Mouse (Mus musculus): Measurements from ENCODE around the gene Tyw5. TPM values are rescaled to one million over a fixed set of nuclear protein-coding genes. Genes with fewer than 3 reads are reported as not detected.

Gene Tyw5
- 11.0 TPM for polyA plus RNA-seq (2014; fragmentation: Illumina TruSeq; extraction: RNeasy Lipid Tissue Mini Kit (QIAGEN cat#74804); ENCODE audit: low read depth, low replicate concordance)

GRCm38 (mm10) chr1:57406187-57407151 is at the start of gene Tyw5, which contains the start of gene Maip1:
Gene Tyw5, minus strand, starts transcription at chr1:57407101.
Gene Maip1, plus strand, starts transcription at chr1:57406328.

DNA sequence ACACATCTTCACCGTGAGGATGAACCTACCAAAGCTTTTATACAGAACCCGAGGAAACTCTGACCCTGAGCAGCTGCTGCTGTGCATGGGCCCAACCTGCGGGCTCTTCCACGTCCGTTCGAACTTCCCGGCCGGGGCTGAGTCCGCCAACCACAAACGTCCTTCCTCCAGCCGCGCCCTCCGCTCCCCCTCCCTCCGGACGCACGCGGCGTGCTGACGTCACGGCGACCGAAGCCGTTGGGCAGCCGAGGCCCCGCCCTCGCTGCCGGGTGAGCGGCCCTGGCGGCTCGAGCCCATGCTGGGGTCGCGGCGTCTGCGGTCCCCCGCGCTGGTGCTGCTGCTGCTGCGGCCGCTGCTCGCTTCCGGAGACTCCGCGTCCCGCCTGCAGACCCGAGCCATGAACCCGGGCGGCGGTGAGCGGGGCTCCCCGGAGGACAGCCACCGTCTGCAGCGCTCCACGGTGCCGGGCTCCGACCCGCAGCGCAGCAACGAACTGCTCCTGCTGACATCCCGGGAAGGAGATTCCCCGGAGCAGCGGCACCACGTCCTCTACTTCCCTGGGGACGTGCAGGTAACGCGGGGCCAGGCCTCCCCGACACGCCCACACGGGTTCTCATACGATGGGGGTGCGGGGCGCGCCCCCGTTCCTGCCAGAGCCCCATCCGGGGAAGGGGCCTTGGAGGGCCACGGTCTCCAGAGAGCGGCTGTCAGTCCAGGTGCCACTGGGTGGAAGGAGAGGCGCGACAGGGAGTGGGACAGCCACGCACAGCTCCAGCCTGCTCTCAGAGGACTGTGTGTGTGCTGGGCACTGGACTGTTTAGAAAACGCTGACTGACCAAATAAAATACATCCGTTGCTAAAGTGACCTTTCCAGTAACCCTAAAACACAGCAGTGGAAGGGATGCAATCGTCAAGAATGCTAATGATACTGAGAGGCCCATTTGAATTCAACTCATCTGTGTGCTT is 29.2 kb downstream of the Tyw5 start, which contains the start of gene 1700066M21Rik:
Gene 1700066M21Rik, plus strand, starts transcription at position 245 of the 966 bp plus-strand sequence.

Other genes with a start within 250 kb of the Tyw5 start
- 10.9 TPM for gene 1700066M21Rik, start 29.5 kb downstream of the Tyw5 start, polyA plus RNA-seq (2014; fragmentation: Illumina TruSeq; extraction: RNeasy Lipid Tissue Mini Kit (QIAGEN cat#74804); ENCODE audit: low read depth, low replicate concordance)
- 8.4 TPM for gene Maip1, start 773 bp downstream of the Tyw5 start, polyA plus RNA-seq (2014; fragmentation: Illumina TruSeq; extraction: RNeasy Lipid Tissue Mini Kit (QIAGEN cat#74804); ENCODE audit: low read depth, low replicate concordance)

Data from adipose tissue, adult 10 weeks (tissue).